Mouse (Mus musculus) erythroblast, embryonic 14.5 days (primary cell): ENCODE data around the gene Dst. TPM values are rescaled to one million over a fixed set of nuclear protein-coding genes. Genes with fewer than 3 reads are reported as not detected.

Experiments
- H3K27me3 ChIP-seq: 2 replicates; pipeline ENCODE4 v1.6.1; 2012; ENCODE audit warnings: inconsistent platforms; ENCODE audit not compliant: control insufficient read depth
- H3K36me3 ChIP-seq: 2 replicates; pipeline ENCODE4 v1.6.1; 2012; ENCODE audit warnings: mild to moderate bottlenecking, inconsistent platforms; ENCODE audit not compliant: control insufficient read depth
- H3K4me1 ChIP-seq: 2 replicates; pipeline ENCODE4 v1.6.1; 2012; ENCODE audit warnings: inconsistent platforms; ENCODE audit not compliant: control insufficient read depth
- H3K4me3 ChIP-seq: replicated peaks from 2 replicates; pipeline ENCODE3; 2012; ENCODE audit warnings: moderate library complexity, mild to moderate bottlenecking, inconsistent platforms
- H3K9me3 ChIP-seq: 2 replicates; pipeline ENCODE4 v1.6.1; 2012; ENCODE audit warnings: low read length, inconsistent platforms, mixed read lengths; ENCODE audit not compliant: control insufficient read depth
- GATA1 ChIP-seq: IDR thresholded peaks from 2 replicates; pipeline ENCODE4 v1.6.1; 2012; ENCODE audit warnings: low read length, inconsistent platforms, mixed read lengths
- TAL1 ChIP-seq: IDR thresholded peaks from 3 replicates; pipeline ENCODE4 v1.6.1; 2012; ENCODE audit warnings: low read length, inconsistent platforms, mixed read lengths
- polyA plus RNA-seq: library from polyadenylated mRNA; stranded (reverse); fragments of >175 nt; gene quantifications from 2 replicates; pipeline ENCODE4 v1.2.3, GENCODE M21; 2012

The Dst gene
- polyA plus RNA-seq, 1 experiment: 1.5 TPM

DNA sequence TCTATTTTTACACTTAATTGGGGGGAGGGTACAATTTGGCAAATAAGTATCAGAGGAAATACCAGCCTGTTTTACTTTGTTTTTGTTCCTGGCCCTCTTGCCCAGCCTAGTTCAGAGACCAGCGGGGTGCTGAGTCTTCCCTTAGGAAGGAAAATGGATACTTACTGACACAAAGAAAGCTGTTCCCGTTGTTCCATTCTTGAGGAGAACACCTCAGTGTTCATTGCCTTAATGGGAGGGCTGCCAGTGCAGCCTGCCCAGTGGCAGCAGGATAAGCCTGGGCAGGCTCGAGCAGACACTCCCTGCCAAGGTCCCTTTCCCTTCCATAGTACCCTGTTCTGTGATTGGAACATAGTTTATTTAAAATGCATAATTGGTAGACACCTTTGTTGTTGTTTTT lies 232.7 kb downstream of the Dst start:
- TF ChIP-seq GATA1 (no peak), TAL1 (no peak)
- no peaks in the 10 kb centered on the region for H3K27me3 ChIP-seq
- H3K4me3 ChIP-seq: no peak overlapping the region
- H3K4me1 ChIP-seq: no peaks in the 10 kb centered on the region
- H3K9me3 ChIP-seq: no peaks in the 10 kb centered on the region
- H3K36me3 ChIP-seq: no peaks in the 10 kb centered on the region

DNA sequence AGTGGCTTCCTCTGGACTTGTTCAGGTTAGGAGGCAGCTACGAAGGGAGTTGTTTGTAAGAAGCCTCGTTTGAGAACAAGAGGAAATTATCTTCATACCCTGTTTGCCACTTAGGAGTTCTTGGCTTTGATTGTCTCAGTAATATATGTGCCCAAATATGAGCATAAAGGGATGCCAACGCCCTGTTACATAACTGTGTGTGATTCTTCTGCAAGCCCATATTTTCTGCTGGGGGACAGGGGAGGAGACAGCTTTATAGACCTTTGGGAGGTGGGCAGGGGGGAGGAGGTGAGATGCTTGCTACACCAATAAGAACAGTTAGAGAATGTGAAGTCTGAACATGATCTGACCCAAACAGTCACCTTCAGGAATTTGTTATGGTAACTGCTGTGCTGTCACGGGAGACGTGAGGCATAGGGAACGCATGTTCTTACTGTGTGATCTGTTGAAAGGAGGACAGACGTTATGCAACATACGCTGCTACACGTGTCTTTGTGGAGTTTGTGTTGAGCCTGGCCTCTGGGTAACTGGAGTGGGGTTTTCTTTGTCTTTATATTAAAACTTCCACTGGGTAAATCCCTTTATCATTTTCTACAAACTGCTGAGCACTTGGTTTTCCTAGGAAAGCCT lies 235.0 kb downstream of the Dst start:
- Histone ChIP-seq H3K4me1 (no peaks in the 10 kb centered on the region), H3K4me3 (no peak overlapping the region), H3K36me3 (no peaks in the 10 kb centered on the region), H3K9me3 (no peaks in the 10 kb centered on the region), H3K27me3 (no peaks in the 10 kb centered on the region)
- TF ChIP-seq GATA1 (no peak), TAL1 (no peak)

DNA sequence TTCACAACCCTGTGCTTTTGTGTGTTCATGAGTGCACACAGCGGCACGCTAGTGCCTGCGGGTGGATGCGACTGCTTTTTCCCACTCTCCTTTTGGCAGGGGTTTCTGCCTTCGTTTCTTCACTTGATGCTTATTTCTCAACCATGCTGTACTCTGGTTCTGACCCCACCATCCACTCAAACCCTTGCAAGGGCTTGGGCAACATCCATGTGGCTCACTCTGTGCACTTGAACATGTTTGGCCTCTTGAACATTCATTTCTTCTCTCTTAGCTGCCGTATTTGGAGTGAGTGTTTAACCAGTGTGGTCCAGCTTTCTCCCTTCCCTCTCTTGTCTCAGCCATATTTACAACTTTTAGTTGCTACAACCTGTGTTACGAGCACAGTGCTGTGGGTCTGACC lies 236.8 kb downstream of the Dst start:
- Histone ChIP-seq H3K4me3 (no peak overlapping the region), H3K4me1 (no peaks in the 10 kb centered on the region), H3K9me3 (no peaks in the 10 kb centered on the region), H3K27me3 (no peaks in the 10 kb centered on the region), H3K36me3 (no peaks in the 10 kb centered on the region)
- TF ChIP-seq TAL1: no peak
- no peak for TF ChIP-seq GATA1

DNA sequence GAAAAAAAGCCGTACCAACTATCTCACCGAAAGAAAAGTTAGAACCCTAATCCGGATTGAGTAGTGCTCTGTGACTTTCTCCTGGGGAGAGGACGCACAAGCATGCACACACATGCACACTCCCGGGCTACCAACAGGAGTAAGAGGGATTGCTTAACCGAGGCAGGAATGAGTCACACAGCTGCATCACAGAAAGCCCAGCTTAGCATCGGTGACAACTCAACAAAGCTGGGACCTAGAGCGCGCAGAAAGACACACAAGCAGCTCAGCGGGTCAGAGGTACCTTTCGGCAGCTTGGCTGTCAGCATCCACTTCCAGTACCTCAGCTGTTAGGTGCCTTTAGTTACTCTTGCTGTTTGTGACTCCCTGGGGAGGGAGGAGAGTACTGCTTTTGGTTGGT lies 240.0 kb downstream of the Dst start:
- no peak overlapping the region for H3K4me3 ChIP-seq
- no peaks in the 10 kb centered on the region for H3K36me3 ChIP-seq
- no peaks in the 10 kb centered on the region for H3K27me3 ChIP-seq
- no peak for TF ChIP-seq TAL1
- TF ChIP-seq GATA1: no peak
- H3K9me3 ChIP-seq: no peaks in the 10 kb centered on the region
- no peaks in the 10 kb centered on the region for H3K4me1 ChIP-seq

DNA sequence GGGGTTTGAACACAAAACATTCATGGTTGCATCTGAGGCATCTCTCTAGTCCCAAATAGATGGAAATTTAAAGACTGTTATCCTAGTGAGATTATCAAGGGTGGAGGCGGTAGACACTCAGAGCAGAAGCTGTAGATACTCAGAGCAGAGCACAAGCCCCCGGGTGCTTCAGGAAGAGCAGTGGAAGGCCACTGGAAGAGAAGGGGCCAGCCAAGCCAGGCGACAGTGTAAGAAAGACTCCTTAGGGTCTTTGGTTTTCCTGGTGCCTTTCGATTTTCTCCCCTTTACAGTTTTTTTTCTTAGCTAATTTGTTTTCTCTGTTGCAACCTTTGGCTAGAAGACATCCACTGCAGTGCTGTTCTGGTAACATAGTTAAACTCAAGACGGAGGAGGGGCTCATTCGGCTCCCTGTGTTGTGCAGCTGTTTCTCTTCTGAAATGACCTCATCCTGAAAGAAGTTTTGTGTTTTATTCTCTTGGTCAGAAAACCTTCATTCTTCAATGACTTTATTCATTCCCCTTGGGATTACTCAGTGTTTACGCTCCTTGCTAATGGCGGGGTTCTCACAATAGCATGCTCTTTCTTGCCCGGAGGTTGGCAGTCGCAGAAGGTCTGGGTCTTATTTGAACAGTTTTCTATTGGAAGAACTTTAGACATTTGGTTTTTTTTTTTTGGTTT lies 242.5 kb downstream of the Dst start:
- Histone ChIP-seq H3K36me3 (no peaks in the 10 kb centered on the region), H3K4me1 (no peaks in the 10 kb centered on the region), H3K27me3 (no peaks in the 10 kb centered on the region), H3K9me3 (no peaks in the 10 kb centered on the region), H3K4me3 (no peak overlapping the region)
- TF ChIP-seq GATA1: no peak
- TF ChIP-seq TAL1: no peak

DNA sequence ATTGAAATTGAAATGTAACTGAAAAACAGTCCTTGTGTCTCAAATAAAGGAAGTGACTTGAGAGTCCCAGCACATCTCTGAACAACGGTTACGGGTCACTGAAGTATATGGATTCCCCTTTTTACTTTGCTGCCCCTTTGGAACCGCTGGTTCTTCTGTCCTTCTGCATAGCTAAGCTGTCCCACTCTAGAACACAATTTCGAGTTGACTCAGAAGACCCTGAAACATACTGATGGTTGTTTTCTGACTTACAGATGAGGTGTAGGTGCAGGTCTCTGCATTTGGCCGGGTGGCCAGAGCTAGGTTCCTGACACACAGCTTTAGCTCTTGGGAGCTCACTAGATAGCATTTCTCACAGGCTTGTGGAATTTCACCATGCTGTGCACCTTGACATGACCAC lies 244.7 kb downstream of the Dst start:
- Histone ChIP-seq H3K27me3 (no peaks in the 10 kb centered on the region), H3K36me3 (no peaks in the 10 kb centered on the region), H3K4me3 (no peak overlapping the region), H3K9me3 (no peaks in the 10 kb centered on the region), H3K4me1 (no peaks in the 10 kb centered on the region)
- no peak for TF ChIP-seq TAL1
- TF ChIP-seq GATA1: no peak

DNA sequence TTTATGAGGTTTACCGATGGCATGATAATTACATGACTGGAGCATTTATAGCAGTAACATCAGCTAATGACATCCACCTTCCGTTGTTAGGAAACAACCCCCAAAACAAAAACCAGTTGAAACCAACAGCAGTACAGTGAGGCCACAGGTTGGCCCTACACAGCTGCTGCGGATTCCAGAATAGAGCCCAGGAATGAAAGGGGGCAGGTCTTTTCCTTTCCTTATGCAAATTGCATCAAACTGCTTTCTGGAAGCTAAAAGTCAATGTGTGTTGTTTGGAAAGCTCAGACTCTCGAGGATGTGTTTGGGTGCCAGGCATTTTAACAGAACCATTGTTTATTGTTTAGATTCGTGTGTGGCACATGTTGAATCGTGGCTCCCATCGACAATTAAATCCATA lies 248.0 kb downstream of the Dst start:
- no peak for TF ChIP-seq GATA1
- H3K4me1 ChIP-seq: no peaks in the 10 kb centered on the region
- H3K4me3 ChIP-seq: no peak overlapping the region
- H3K36me3 ChIP-seq: no peaks in the 10 kb centered on the region
- H3K27me3 ChIP-seq: no peaks in the 10 kb centered on the region
- no peaks in the 10 kb centered on the region for H3K9me3 ChIP-seq

DNA sequence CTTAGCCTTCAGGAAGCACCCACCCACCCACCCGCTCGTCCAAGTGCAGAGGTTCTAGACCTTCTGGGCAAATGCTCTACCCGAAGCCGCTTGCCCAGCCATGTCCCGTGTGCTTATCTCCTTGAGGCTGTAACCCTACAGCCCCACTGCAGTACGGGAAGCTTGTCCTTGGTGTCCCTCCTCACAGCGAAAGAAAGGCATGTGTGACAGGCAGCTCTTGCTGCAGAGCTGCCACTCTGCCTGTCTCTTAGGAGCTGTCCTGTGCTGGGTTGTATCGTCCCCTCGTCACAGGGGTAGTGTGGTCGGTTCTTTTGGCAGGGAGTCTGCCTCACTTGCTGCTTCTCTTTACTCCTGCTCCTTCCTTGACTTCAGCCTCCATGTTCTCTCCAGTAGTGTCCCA lies 249.7 kb downstream of the Dst start:
- Histone ChIP-seq H3K27me3 (no peaks in the 10 kb centered on the region), H3K9me3 (no peaks in the 10 kb centered on the region), H3K36me3 (no peaks in the 10 kb centered on the region; the same call in 1 of the 2 replicates), H3K4me3 (no peak overlapping the region), H3K4me1 (no peaks in the 10 kb centered on the region)
- TF ChIP-seq GATA1 (no peak), TAL1 (no peak)

DNA sequence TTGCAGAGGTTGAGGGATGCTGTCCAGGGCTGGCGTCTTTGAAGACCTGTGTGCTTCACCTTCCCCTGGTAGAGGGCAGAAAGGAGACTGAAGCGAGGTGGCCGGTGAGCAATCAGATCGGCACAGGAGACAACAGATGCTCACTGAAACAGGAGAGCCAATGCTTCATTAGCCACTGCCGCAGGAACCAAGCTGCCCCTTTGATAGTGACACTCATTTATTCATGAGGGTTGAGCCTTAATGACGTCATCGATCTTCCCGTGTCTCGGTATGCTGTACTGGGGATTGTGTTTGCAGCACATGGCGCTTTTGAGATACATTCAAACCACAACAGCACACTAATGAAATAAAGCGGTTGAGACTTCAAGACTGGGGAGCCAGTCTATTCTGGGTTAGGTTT lies 250.8 kb downstream of the Dst start:
- Histone ChIP-seq H3K4me3 (no peak overlapping the region), H3K36me3 (no peaks in the 10 kb centered on the region; the same call in 1 of the 2 replicates), H3K9me3 (no peaks in the 10 kb centered on the region), H3K4me1 (no peaks in the 10 kb centered on the region), H3K27me3 (no peaks in the 10 kb centered on the region)
- TF ChIP-seq GATA1 (no peak), TAL1 (no peak)

DNA sequence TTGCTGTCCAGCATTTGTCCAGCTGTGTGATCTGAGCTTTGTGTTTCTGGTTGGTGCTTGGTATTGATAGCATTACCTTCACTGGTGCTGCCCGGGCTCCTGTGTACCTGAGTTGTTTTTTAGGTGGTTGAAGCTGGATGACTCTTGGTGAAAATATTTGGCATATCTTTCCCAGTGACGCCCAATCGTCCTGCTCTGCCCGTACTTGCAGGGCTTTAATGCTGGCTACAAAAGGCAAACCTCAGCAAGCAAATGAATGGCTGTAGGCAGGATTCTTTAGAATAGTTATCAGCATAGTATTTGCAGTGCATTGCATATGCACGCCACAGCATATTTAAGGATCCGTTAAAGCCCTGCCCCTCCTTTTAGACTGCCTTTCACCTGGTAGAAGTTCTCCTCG lies 251.9 kb downstream of the Dst start:
- Histone ChIP-seq H3K9me3 (no peaks in the 10 kb centered on the region), H3K27me3 (no peaks in the 10 kb centered on the region), H3K36me3 (no peaks in the 10 kb centered on the region; the same call in 1 of the 2 replicates), H3K4me3 (no peak overlapping the region), H3K4me1 (no peaks in the 10 kb centered on the region)
- TF ChIP-seq TAL1 (no peak), GATA1 (no peak)
